9 mouse cellular contexts compared by ENCODE assay signal in the genomic region with DNA sequence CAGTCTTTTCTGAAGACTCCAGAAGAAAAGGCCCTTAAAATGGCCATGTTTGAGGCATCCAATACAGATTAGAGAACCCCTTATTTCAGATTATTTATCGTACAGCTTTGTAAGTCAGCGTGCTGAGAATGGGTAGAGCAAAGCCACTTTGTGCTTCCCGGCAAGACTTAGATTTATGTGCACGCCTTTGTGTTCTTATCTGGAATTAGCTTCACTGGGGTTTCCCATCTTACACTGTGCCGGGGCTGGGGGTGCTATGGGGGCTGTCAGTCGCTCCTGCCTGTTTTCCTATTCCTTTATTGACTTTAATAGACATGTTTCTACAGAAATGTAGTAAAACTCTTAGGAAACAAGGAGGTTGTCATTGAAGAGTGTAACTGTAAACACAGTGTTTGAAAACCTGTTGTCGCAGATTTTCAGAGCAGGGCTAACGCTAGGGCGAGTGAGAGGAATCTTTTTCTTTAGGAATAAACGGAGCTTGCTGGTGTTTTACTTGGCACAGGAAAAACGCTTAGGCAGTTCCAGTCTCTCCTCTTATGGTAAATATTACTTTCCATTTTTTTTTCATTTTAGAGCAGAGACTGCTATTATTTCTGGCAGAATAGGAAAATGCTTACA. TPM values are rescaled to one million over a fixed set of nuclear protein-coding genes. Genes with fewer than 3 reads are reported as not detected.
DNase-seq lines count a peak whose midpoint lies in the region; ATAC-seq lines count a peak whose summit lies in the region.
"Had no signal": no experiment of that assay in that cellular context is flagged by ENCODE, and none has a peak within 500 bp of the region (broad histone marks: within the 10 kb centered on the region; RNA-seq: fewer than 3 reads in every experiment).

No protein-coding gene starts in this region.

- no peak for ATAC-seq in heart, embryonic 14.5 days (ENCODE audit: insufficient number of reproducible peaks, insufficient read depth, low FRiP score, low read depth)
- no peak for ATAC-seq in embryonic facial prominence, embryonic 11.5 days (replicated peaks; ENCODE audit: insufficient number of reproducible peaks, low FRiP score, low TSS enrichment, low read depth)
- no peak for ATAC-seq in hindbrain, embryonic 12.5 days (ENCODE audit: low FRiP score)
- no peak for ATAC-seq in midbrain, embryonic 14.5 days (ENCODE audit: low FRiP score, low TSS enrichment)
- no peak for ATAC-seq in megakaryocyte-erythroid progenitor cell, adult 5-6 weeks (replicated peaks; ENCODE audit: low FRiP score, low TSS enrichment, poor library complexity, severe bottlenecking)
- ATAC-seq: liver, embryonic 12.5 days had no signal

- peak overlapping the region; percentile 95 for H3K4me2 ChIP-seq in heart, embryonic 14.5 days (ENCODE audit: low read length)
- H3K4me2 ChIP-seq in embryonic facial prominence, embryonic 11.5 days (ENCODE audit: low read depth, low read length): no peak overlapping the region
- H3K4me2 ChIP-seq in hindbrain, embryonic 12.5 days (replicated peaks): peak overlapping the region; percentile 64
- peak overlapping the region; percentile 91 for H3K4me2 ChIP-seq in midbrain, embryonic 14.5 days (ENCODE audit: low read length)
- H3K4me2 ChIP-seq: liver, embryonic 12.5 days had no signal

- H3K9ac ChIP-seq in heart, embryonic 14.5 days (ENCODE audit: low read length): peak overlapping the region; percentile 95
- H3K9ac ChIP-seq in embryonic facial prominence, embryonic 11.5 days (replicated peaks; ENCODE audit: low read length): no peak overlapping the region
- H3K9ac ChIP-seq in hindbrain, embryonic 12.5 days: peak overlapping the region; percentile 5; the same call in 1 of the 2 replicates
- 0 out of 2 replicates have a peak overlapping the region, but pooled peaks have one; percentile 4 for H3K9ac ChIP-seq in midbrain, embryonic 14.5 days (replicated peaks; ENCODE audit: low read length)
- H3K9ac ChIP-seq: liver, embryonic 12.5 days had no signal

- no peaks in the 10 kb centered on the region for H3K9me3 ChIP-seq in heart, embryonic 14.5 days (ENCODE audit: control insufficient read depth, low read length)
- no peaks in the 10 kb centered on the region for H3K9me3 ChIP-seq in embryonic facial prominence, embryonic 11.5 days (replicated peaks; ENCODE audit: control insufficient read depth, low read length)
- H3K9me3 ChIP-seq in hindbrain, embryonic 12.5 days (replicated peaks): no peaks in the 10 kb centered on the region
- no peaks in the 10 kb centered on the region for H3K9me3 ChIP-seq in midbrain, embryonic 14.5 days (ENCODE audit: control insufficient read depth, low read length)
- H3K9me3 ChIP-seq: liver, embryonic 12.5 days had no signal

- no peak for DNase-seq in heart, adult 8-10 months (ENCODE audit: low spot score)
- no peak for DNase-seq in embryonic facial prominence, embryonic 11.5 days (ENCODE audit: low spot score)
- DNase-seq in midbrain, embryonic 14.5 days: peak; percentile 15
- DNase-seq in gastrocnemius, adult 8-10 months (ENCODE audit: low spot score in 2 of 2): no peak
- no peak for DNase-seq in retina, postnatal 1 day

- H3K4me3 ChIP-seq in heart, embryonic 14.5 days (ENCODE audit: control insufficient read depth in 1 of 2, insufficient read depth in 1 of 2, low read depth in 1 of 2, low read length in 2 of 2): peak overlapping the region; percentile 26 to 80
- peak overlapping the region; percentile 9; the same call in 1 of the 2 replicates for H3K4me3 ChIP-seq in embryonic facial prominence, embryonic 11.5 days (ENCODE audit: low read depth, low read length)
- H3K4me3 ChIP-seq in hindbrain, embryonic 12.5 days: peak overlapping the region; percentile 66
- peak overlapping the region; percentile 16; the same call in 1 of the 2 replicates for H3K4me3 ChIP-seq in midbrain, embryonic 14.5 days (replicated peaks; ENCODE audit: low read depth, low read length)
- H3K4me3 ChIP-seq: liver, embryonic 12.5 days had no signal

- H3K36me3 ChIP-seq in heart, embryonic 14.5 days (ENCODE audit: control insufficient read depth, insufficient read depth, low read length): peaks cover 12% of the 10 kb centered on the region
- no peaks in the 10 kb centered on the region for H3K36me3 ChIP-seq in embryonic facial prominence, embryonic 11.5 days (replicated peaks; ENCODE audit: control insufficient read depth, insufficient read depth, low read depth, low read length)
- no peaks in the 10 kb centered on the region for H3K36me3 ChIP-seq in hindbrain, embryonic 12.5 days
- H3K36me3 ChIP-seq in midbrain, embryonic 14.5 days (ENCODE audit: control insufficient read depth, insufficient read depth, low read length): no peaks in the 10 kb centered on the region
- H3K36me3 ChIP-seq: liver, embryonic 12.5 days had no signal

- 26% methylated on average over 11 of the region's 11 CpGs for WGBS in heart, embryonic 14.5 days
- 71% methylated on average over 11 of the region's 11 CpGs for WGBS in embryonic facial prominence, embryonic 11.5 days
- 52% methylated on average over 11 of the region's 11 CpGs for WGBS in hindbrain, embryonic 12.5 days
- 63% methylated on average over 11 of the region's 11 CpGs for WGBS in midbrain, embryonic 14.5 days

- peaks cover 14 to 55% of the 10 kb centered on the region in 2 experiments for H3K4me1 ChIP-seq in heart, embryonic 14.5 days (ENCODE audit: control insufficient read depth in 2 of 2, insufficient read depth in 2 of 2, low read length in 2 of 2)
- no peaks in the 10 kb centered on the region for H3K4me1 ChIP-seq in embryonic facial prominence, embryonic 11.5 days (ENCODE audit: control insufficient read depth, insufficient read depth, low read length)
- peaks cover 27% of the 10 kb centered on the region for H3K4me1 ChIP-seq in hindbrain, embryonic 12.5 days
- 0 out of 2 replicates have a peak, but pooled peaks cover 11% of the 10 kb centered on the region for H3K4me1 ChIP-seq in midbrain, embryonic 14.5 days (ENCODE audit: control insufficient read depth, insufficient read depth, low read length)

- H3K27ac ChIP-seq in heart, embryonic 14.5 days (replicated peaks in 1 of 2; ENCODE audit: control insufficient read depth in 1 of 2, insufficient read depth in 1 of 2, low read depth in 2 of 2, low read length in 2 of 2): peak overlapping the region; percentile 60 to 89
- peak overlapping the region; percentile 52; the same call in 1 of the 2 replicates for H3K27ac ChIP-seq in embryonic facial prominence, embryonic 11.5 days (replicated peaks; ENCODE audit: low read depth, low read length)
- H3K27ac ChIP-seq in hindbrain, embryonic 12.5 days: peak overlapping the region; percentile 62; the same call in 1 of the 2 replicates
- H3K27ac ChIP-seq in midbrain, embryonic 14.5 days (replicated peaks; ENCODE audit: low read depth, low read length): no peak overlapping the region
- H3K27ac ChIP-seq: liver, embryonic 12.5 days had no signal

- no peaks in the 10 kb centered on the region for H3K27me3 ChIP-seq in heart, embryonic 14.5 days (ENCODE audit: control insufficient read depth, insufficient read depth, low read length)
- no peaks in the 10 kb centered on the region for H3K27me3 ChIP-seq in embryonic facial prominence, embryonic 11.5 days (ENCODE audit: control insufficient read depth, insufficient read depth, low read length)
- peaks cover 6% of the 10 kb centered on the region; the same call in 1 of the 2 replicates for H3K27me3 ChIP-seq in hindbrain, embryonic 12.5 days
- H3K27me3 ChIP-seq in midbrain, embryonic 14.5 days (ENCODE audit: control insufficient read depth, insufficient read depth, low read length): no peaks in the 10 kb centered on the region

RNA-seq across cellular contexts. Expression of gene Lhfp, which starts 3.5 kb away (rescaled TPM):
- polyA plus RNA-seq in heart, embryonic 14.5 days (2014; fragmentation: Nextera tagmentation; extraction: Ambion mirVana): 91.1 and 93.2 TPM in 2 replicates
- 10 to 100 TPM; 34.6 to 45.4 (median 37.2) TPM for total RNA-seq in heart, adult 8-10 months (2022)
- 29.2 and 33.3 TPM in 2 replicates for polyA plus RNA-seq in embryonic facial prominence, embryonic 11.5 days (2014; fragmentation: Nextera tagmentation; extraction: Ambion mirVana)
- 62.1 and 64.2 TPM in 2 replicates for polyA plus RNA-seq in hindbrain, embryonic 12.5 days (2016; fragmentation: Nextera tagmentation; extraction: Ambion mirVana)
- 37.9 and 48.1 TPM in 2 replicates for polyA plus RNA-seq in midbrain, embryonic 14.5 days (2014; fragmentation: Nextera tagmentation; extraction: Ambion mirVana)
- 10 to 100 TPM in 1 of 4 experiments, 1 to 10 TPM in 3; 5.4 to 10.3 (median 7.5) TPM for total RNA-seq in gastrocnemius, adult 8-10 months (2022)
- total RNA-seq in megakaryocyte-erythroid progenitor cell, adult 5-6 weeks (2014; fragmentation: Nextera tagmentation): not detected in 2 replicates
- total RNA-seq in megakaryocyte-erythroid progenitor cell, adult 5-6 weeks (2017): 0.76 TPM in 1 of 2 replicates, not detected in the other

RNA-seq across cellular contexts. Expression of gene Cog6, which starts 27.8 kb away (rescaled TPM):
- polyA plus RNA-seq in heart, embryonic 14.5 days (2014; fragmentation: Nextera tagmentation; extraction: Ambion mirVana): 61.4 and 68.0 TPM in 2 replicates
- 10 to 100 TPM; 49.4 to 59.3 (median 54.4) TPM for total RNA-seq in heart, adult 8-10 months (2022)
- 50.8 and 54.2 TPM in 2 replicates for polyA plus RNA-seq in embryonic facial prominence, embryonic 11.5 days (2014; fragmentation: Nextera tagmentation; extraction: Ambion mirVana)
- polyA plus RNA-seq in hindbrain, embryonic 12.5 days (2016; fragmentation: Nextera tagmentation; extraction: Ambion mirVana): 57.3 and 59.5 TPM in 2 replicates
- polyA plus RNA-seq in midbrain, embryonic 14.5 days (2014; fragmentation: Nextera tagmentation; extraction: Ambion mirVana): 56.0 and 76.2 TPM in 2 replicates
- total RNA-seq in gastrocnemius, adult 8-10 months (2022): 10 to 100 TPM; 37.9 to 50.6 (median 45.6) TPM
- 18.5 and 24.7 TPM in 2 replicates for total RNA-seq in megakaryocyte-erythroid progenitor cell, adult 5-6 weeks (2014; fragmentation: Nextera tagmentation)
- 35.5 and 46.9 TPM in 2 replicates for total RNA-seq in megakaryocyte-erythroid progenitor cell, adult 5-6 weeks (2017)

Comparison
In these comparisons a context has a peak if more than half of its experiments do, and no peak if none do; other contexts are left out.
1. H3K4me3 ChIP-seq: peak in every context shown above with its lines; median percentile 66 in hindbrain, embryonic 12.5 days; 53 in heart, embryonic 14.5 days; 16 in midbrain, embryonic 14.5 days; 9 in embryonic facial prominence, embryonic 11.5 days.